Mouse (Mus musculus): ENCODE data around the gene Mtor. TPM values are rescaled to one million over a fixed set of nuclear protein-coding genes. Genes with fewer than 3 reads are reported as not detected.

The Mtor gene
- 10 to 100 TPM; 38.6 to 40.5 TPM for total RNA-seq (2023)

DNA sequence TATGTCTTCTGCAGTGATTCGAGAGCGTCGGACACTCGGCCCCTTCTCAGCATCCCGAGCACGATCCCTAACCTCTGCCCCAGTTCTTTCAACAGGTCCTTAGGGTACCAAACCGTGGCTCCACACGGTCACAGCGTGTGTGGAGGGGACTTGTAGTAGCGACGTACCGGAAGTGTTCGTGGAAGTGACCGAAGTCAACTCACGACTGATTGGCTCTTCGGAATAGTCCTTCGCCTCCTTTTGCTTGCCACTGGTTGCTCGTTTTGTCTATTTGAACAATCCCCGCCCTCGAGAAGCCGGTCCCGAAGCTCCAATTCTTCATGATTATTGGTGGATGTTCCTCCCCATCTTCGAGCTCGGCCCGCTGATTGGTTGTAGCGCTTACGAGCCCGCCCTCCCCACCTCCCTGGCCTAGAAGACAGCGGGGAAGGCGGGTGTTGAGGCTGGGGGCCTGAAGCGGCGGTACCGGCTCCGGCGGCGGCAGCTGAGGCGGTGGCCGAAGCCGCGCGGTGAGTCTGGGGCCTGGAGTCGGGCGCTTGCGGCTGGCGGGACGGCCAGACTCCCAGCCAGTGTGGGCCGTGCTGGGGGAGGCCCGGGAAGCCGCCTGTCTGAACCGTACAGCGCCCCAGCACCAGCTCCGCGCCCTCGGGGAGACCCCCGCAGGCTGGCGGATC is at the start of gene Mtor:
TSS of gene Mtor (plus strand) at position 433 of the 674 bp plus-strand sequence.

DNA sequence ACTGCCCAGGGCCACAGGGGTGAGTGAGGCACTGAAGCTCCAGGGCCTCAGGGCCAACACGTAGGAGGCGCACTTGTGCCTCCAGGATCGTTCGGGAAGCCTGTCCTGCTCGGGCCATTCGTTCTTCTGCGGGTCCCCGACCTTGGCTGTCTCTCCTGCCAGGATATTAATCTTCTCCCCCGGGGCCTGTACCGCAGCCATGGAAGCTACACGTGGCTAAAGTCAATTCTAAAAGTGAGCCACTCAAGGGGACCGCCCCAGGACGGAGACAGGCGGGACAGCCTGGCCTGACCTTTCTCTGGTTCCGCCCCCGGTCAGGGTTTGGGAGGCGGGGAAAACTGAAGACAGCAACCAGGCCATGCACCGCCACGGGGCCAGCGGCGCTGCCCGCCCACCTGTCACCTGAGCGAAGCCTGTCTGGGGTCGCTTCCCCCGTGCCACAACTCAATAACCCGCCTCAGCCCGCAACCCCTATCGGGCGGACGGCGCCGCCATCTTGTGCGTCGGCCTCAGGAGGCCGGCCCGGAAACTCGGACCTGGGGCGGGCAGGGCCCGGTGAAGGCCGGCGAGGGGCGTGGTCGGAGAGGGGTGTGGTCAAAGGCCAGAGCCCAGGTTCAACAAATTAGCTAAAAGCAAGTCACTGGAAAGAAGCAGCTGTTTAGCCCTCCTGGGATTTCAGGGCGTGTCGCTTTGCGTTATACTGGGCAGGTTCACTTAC is 4.0 kb upstream of the Mtor start, which contains the start of gene Ubiad1:
TSS of gene Ubiad1 (minus strand) at position 522 of the 718 bp plus-strand sequence.

DNA sequence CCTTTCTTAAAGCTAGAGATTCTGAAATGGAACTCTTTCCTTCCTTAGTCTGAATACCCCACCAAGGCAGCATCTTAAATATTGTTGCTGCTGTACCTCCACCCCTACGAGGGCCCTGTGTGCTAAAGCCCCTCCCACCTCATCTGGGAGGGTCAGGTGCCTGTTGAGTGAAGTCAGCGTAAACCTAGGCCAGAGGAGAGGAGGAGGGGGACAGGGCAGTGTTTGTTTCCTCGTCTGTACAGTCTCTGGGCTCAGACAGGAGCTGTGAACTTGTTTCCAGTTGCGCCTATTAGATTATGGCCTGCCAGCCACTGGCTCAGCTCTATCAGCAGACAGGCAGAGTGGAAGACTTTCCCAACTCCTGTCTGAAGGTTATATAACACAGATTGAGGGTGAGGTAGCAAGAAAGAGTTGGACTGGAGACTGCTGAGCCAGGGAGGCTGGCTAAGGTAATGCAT is 52.0 kb downstream of the Mtor start, which contains the start of gene Angptl7:
TSS of gene Angptl7 (minus strand) at position 51 of the 458 bp plus-strand sequence.

DNA sequence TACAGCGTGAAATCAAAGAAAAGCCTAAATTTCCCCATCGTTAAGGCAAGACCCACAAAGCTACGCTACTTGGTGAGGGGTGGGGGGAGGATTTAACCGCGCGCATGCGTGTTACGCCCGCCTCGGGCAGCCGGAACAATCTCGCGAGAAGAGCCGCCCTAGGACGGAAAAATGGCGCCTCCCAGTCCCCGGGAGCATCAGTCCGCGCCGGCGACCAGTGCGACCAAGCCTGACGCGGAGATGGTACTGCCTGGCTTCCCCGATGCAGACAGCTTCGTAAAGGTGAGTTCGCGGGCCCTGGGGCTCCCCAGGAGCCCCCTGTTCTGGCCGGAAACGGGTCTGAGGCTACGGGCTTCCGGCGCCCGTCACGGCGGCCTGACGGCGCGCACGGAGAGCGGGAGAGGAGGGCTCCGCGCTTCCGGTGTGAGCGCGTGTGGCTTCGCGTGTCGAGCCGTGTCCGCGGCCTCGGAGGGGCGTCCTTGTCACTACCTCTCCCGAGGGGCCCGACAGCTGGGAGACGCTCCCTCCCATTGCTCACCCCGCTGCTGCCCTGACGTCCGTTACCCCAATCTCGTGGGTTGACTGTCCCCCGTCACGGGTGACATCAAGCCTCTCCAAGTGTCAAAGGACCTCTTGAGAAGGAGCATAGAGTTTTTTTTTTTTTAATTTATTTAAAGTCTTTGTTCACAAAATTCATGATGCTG is 110.0 kb downstream of the Mtor start, which contains the start of gene Exosc10:
TSS of gene Exosc10 (plus strand) at position 133 of the 704 bp plus-strand sequence.

DNA sequence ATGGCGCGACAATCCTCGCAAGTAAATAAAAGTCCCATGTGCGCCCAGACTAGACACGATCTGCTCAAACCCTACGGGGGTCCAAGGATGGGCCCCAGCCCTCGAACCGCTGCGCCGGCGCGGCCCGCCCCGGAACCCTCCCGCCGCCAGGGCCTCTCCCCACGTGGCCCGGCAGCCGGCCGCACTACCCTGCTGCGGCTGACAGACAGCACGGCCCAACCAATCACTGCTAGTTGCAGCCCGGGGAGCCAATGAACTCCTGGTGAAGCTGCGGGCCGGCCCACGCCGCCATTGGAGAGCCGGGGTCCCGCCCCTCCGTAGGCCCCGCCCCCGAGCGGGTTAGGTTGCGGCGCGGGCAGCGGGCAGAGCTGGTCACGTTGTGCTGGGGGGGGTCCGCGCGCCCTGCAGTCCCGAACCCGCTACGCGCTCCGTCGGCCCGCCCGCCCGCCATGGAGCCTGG is 142.8 kb downstream of the Mtor start, which contains the start of gene Srm:
TSS of gene Srm (plus strand) at position 333 of the 460 bp plus-strand sequence.

DNA sequence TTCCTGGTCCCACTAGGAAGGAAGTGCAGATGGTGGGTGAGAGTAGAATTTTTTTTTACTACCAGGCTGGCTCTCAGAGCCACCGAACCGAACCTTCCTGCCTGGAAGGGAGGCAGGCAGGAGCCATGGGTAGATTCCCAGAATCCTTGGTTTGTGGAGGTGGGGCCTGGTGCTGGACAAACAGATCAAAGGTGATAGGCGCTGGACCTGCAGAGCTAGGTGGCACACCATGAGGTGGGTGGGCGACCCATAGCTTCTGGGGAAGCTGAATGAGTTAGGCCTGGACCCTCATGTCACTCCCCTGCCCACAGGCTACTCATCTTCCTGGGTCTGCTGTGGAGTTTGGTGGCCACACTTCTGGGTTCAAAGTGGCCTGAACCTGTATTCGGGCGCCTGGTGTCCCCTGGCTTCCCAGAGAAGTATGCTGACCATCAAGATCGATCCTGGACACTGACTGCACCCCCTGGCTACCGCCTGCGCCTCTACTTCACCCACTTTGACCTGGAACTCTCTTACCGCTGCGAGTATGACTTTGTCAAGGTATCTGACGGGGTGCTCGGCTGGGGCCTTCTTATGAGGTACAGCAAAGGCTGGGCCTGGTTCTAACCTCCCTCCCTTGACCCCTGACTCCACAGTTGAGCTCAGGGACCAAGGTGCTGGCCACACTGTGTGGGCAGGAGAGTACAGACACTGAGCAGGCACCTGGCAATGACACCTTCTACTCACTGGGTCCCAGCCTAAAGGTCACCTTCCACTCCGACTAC is 154.1 kb downstream of the Mtor start, which contains the start of gene Masp2:
TSS of gene Masp2 (plus strand) at position 198 of the 764 bp plus-strand sequence.

Other genes with a start within 250 kb of the Mtor start
- not detected for gene Disp3, start 160.6 kb upstream of the Mtor start, total RNA-seq (2023)
- gene Ubiad1, start 3.8 kb upstream of the Mtor start, total RNA-seq (2023): 1 to 10 TPM; 5.0 to 5.1 TPM
- gene Angptl7, start 51.8 kb downstream of the Mtor start, total RNA-seq (2023): 1 to 10 TPM in 1 of 2 experiments, under 1 TPM in 1; 0.89 to 1.4 TPM
- gene Exosc10, start 109.8 kb downstream of the Mtor start, total RNA-seq (2023): 10 to 100 TPM; 50.9 to 54.1 TPM
- 10 to 100 TPM; 17.8 to 20.9 TPM for gene Srm, start 142.9 kb downstream of the Mtor start, total RNA-seq (2023)
- gene Masp2, start 153.9 kb downstream of the Mtor start, total RNA-seq (2023): not detected
- gene Tardbp, start 178.4 kb downstream of the Mtor start, total RNA-seq (2023): 100 to 1,000 TPM; 176 to 181 TPM
- not detected for gene Gm572, start 194.7 kb downstream of the Mtor start, total RNA-seq (2023)

Measured in monocyte, adult 59 days (primary cell).